Mouse (Mus musculus) right cerebral cortex, postnatal 14 days (tissue): Measurements from ENCODE around the gene Ankrd54.
"Not testable (repeated sequence)": the region's sequence is repeated elsewhere in the genome, so short reads cannot be mapped to it uniquely, and the experiment has no call there.

Source experiments
- DNase-seq: peaks from one replicate; pipeline ENCODE4 v3.0.0; 2022

The Ankrd54 gene

GRCm38 (mm10) chr15:79040501-79041416, 21.9 kb downstream of the Ankrd54 start:
- DNase-seq, result no peak

DNA sequence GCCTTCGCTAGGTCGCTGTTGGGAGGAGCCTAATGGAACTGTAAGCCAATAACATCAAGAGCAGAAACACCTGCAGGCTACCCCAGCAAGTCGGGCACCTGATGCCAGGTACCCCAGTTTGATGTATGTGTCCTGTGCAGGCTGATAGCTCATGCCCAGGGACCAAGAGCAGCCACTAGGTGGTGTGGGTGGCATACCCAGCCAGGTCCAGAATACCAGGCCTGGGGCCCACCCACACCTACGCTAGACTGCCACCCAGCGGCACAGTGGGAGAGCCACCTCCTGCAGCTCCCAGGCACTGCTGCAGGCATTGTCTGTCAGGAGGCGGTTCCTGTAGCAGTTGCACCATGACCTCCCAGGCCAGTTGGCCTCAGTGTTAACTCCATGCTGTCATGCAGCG, 23.8 kb downstream of the Ankrd54 start:
- peak; percentile 65 for DNase-seq

GRCm38 (mm10) chr15:79038331-79038730, 24.4 kb downstream of the Ankrd54 start:
- no peak for DNase-seq

GRCm38 (mm10) chr15:79037913-79038328, 24.8 kb downstream of the Ankrd54 start:
- DNase-seq, result peak; percentile 77

GRCm38 (mm10) chr15:79031908-79032307, 30.8 kb downstream of the Ankrd54 start:
- not testable (repeated sequence) for DNase-seq

GRCm38 (mm10) chr15:79030551-79031435, 31.9 kb downstream of the Ankrd54 start:
- peak; percentile 77 for DNase-seq

DNA sequence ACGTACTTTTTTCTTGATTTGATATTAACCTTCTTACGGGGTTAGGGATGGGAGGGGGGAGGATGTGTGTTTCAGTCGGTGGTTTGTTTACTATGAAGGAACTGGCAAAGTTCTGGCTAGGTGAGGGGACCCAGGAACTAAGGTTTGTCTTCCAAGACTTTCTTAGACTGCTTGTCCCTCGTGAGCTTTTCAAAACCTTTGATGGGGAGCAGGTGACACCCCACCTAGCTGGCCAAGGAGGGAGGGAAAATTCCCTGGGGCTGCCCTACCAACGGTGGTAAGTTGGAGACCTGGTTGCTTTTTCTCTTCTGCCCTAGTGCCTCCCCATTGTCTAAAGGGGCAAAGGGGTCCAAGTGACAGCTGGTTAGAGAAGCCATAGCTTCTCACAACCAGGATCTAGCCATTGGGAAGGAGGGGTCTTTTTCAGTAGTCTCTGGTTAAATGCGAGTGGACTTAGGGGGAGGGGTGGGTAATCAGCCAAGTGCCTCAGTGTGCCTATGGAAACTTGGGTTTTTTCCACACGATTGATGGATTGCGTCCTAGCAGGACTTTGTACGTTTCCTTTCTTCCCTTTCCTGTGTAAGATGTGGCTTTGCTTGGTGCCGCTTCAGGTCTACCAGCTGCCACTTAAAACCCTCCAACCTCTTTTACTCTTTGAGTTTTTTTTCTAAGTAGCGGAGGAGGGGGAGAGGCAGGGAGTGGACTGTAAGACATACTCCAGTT, 33.0 kb downstream of the Ankrd54 start:
- DNase-seq, result no peak

- DNase-seq, result no peak
Observed at GRCm38 (mm10) chr15:79028823-79029484, 33.7 kb downstream of the Ankrd54 start.

DNA sequence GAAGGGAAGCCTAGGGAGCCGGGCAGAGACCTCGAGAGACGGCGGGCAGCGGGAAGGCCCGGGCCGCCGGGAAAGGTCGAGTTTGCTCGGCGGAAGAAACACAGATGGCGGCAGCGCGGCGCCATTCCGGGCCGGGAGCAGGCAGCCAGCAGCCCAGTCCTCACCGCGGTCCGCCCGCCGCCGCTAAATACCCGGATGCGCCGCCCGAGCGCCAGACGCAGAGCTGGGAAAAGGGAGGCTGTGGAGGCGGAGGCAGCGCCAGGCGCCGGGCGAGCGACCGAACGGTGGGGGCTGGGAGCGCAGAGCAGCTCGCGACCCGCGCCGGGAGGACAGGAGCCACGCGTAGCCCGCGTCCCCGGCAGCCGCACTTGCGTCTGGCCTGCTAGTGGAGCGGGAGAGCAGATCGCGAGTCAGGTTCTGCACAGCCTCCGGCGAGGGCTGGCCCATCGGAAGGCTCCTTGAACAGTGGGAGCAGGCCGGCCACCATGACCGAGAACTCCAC, 34.4 kb downstream of the Ankrd54 start, which contains the start of gene H1f0:
TSS of gene H1f0 (plus strand) at position 214 of the 502 bp plus-strand sequence.
- DNase-seq, result peak; percentile 97

DNA sequence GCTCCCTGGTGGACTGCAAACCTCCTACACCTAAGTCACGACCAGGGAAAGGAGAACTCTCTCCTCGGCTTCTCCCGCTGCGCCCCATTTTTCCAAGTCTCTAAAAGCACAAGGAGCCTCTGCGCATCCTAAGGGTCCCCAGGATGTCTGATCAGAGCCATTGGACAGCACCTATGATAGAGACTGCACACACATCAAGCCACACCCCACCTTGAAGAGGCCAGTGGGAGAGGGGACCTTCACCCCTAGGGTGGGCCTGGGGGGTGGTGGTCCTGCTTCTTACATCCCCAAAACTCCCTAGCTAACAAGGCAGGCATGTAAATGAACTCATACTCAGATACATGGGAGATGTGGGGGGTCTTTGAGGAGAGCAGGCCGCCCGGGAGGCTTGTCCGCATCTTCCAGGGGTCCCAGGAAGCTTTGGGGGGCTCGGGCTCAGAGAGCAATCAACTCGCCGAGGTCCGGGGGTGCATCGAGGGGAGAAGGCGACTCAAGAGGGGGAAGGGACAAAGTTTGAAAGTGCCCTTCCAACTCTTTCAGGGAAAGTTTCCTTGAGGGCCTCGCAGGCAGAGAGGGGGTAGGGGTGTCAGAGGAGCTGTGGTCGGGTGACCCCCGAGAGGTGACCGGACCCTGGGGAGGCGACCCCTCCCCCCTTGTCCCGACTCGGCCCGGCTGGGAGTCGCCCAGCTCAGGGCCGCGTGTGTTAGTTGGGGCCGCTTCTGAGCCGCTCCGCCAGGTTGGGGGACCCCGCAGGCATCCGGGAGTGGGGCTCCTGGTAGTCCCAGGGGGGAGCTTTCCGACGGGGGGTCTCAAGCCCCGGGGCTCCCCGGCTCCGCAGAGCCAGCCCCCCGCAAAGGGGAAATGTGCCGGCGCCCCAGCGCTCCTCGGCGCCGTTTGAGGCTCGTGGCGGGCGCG, 35.1 kb downstream of the Ankrd54 start:
- DNase-seq, result no peak

- DNase-seq, result no peak
Observed at GRCm38 (mm10) chr15:79026511-79027290, 36.0 kb downstream of the Ankrd54 start.

GRCm38 (mm10) chr15:79025687-79026308, 36.9 kb downstream of the Ankrd54 start:
- peak; percentile 41 for DNase-seq

DNA sequence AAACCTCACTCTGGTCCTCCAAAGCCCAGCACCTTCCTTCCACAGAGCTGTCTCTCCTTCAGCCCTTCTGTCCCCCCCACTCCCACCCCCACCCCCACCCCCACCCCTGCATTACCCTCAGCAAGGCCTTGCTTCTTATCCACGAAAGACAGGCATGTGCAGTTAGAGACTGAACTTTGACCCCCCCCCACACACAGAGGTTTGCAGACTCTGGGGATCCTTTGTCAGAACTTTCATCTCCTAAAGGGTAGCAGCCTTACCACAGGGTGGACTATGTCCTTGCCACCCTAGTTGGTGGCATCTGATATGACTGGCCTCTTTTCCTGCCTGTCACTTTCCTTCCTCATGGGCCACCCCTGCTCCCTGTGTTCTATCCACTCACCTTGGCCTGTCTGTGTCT, 39.3 kb downstream of the Ankrd54 start:
- no peak for DNase-seq

DNA sequence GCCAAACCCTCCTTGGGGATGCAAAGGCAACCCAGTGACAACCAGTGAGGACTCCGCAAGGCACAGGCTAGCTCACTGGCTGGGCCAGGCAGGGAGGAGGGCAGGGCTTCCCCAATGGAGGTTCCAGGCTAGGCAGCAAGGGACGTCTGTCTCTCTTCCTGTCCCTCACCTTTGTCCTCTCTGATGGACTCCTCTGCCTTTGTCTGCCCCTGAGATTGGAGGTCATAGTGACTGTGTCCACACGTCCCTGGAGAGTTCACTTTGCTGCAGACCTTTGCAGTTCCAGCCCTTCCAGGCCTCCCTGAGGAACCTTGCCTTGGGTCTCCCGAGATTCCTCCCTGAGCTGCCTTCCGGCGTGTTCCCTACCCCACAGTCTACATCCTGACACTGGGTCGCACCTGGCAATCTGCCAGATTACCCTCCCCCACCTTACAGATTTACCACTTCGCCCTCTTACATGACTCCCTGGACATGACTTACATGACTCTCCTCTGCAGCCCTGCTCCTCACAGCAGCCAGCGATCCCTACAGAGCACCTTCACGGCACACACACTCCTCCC, 39.9 kb downstream of the Ankrd54 start:
- no peak for DNase-seq

DNA sequence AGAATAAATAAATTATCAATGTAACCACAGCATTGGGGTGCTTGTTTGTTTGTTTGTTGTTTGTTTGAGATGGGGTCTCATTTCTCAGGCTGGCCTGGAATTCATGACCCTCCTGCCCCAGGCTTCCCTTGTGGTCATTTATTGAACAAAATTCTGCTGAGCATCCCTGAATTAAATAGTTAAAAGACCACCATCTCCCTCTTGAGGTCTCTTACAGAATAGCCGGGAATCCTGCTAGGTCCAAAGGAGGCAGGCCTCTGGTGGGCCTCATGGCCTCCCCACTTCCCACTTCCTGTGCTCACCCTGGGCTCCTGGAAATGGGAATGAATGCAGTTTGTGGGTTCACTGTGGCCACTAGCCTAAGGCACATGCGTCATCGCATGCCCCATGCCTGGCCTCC, 43.8 kb downstream of the Ankrd54 start:
- DNase-seq, result no peak

DNA sequence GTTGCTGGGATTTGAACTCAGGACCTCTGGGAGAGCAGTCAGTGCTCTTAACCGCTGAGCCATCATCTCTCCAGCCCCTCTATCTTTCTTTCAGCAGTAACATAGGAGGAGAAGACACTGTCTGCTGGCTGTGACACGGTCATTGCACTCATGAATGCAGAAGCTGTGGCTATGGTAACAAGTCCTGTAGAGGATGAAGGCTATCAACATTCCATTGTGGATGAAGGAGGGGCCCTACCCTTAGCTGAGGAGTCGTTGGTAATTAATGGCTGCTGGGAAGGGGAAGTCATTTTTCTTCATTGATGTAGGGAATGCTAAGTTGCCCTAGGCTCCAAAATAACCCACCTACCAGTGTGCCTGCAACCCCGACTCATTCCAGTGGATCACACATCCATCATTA, 44.5 kb downstream of the Ankrd54 start:
- no peak for DNase-seq

- DNase-seq, result no peak
Observed at GRCm38 (mm10) chr15:79013382-79013781, 49.3 kb downstream of the Ankrd54 start.

- DNase-seq, result no peak
Observed at GRCm38 (mm10) chr15:79011550-79011949, 51.1 kb downstream of the Ankrd54 start.

DNA sequence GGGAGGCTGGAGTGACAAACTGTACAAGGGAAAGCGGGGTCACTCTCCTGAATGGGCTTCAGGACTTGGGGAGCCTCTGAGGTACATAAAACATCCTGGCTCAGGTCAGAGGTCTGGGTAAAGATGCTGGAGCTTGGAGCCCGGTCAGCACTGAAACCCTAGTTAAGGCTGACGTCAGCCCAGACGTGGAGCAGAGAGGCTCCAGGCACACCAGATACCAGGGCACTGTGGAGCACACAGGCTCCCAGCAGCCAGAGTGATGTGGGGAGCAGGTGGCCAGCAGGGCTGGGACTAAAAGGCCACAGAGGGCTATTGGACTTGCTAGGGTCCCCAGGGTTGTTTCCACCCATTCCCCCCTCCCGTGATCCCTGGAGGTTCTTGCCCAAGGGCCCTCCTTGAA, 53.0 kb downstream of the Ankrd54 start:
- DNase-seq, result no peak
